In the genomic region with DNA sequence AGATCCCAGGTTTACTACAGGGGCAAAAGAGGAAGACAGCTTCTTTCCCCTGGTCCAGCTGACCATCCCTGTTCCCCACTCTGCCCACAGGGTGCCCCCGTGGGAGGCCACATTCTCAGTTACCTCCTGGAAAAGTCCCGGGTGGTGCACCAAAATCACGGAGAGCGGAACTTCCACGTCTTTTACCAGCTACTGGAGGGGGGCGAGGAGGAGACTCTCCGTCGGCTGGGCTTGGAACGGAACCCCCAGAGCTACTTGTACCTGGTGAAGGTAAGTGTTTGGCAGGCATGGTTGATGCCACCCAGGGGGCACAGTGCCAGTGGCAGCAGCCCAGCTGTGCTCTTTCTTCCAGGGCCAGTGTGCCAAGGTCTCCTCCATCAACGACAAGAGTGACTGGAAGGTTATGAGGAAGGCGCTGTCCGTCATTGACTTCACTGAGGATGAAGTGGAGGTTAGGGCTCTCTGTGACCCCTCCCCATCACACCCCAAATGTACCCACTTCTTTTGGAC, we compare ENCODE assay signal across 23 mouse cellular contexts. TPM values are rescaled to one million over a fixed set of nuclear protein-coding genes. Genes with fewer than 3 reads are reported as not detected.
DNase-seq lines count a peak whose midpoint lies in the region; ATAC-seq lines count a peak whose summit lies in the region.
"Had no signal": no experiment of that assay in that cellular context is flagged by ENCODE, and none has a peak within 500 bp of the region (broad histone marks: within the 10 kb centered on the region; RNA-seq: fewer than 3 reads in every experiment).

No protein-coding gene starts in this region.

- peak; percentile 91 for DNase-seq in heart, adult 11 months
- no peak for DNase-seq in heart, postnatal 10 days
- DNase-seq in testis, postnatal 10 days (ENCODE audit: low spot score), result peak; percentile 40
- DNase-seq in testis, postnatal 14 days (ENCODE audit: low spot score), result no peak
- DNase-seq in adrenal gland, postnatal 25 days, result peak; percentile 47
- DNase-seq in forebrain, embryonic 11.5 days (ENCODE audit: low spot score), result no peak
- DNase-seq: cerebellum, adult 11 months; cerebellum, adult 8-10 months; cerebellum, postnatal 14 days; embryo, embryonic 11 days; gastrocnemius, postnatal 36 days; heart, adult 18-20 months; kidney, adult 2 months had no signal

- H3K9me3 ChIP-seq in hindbrain, embryonic 12.5 days (replicated peaks), result no peaks in the 10 kb centered on the region
- H3K9me3 ChIP-seq in forebrain, embryonic 11.5 days (ENCODE audit: control insufficient read depth, low read length), result no peaks in the 10 kb centered on the region
- H3K9me3 ChIP-seq: embryonic facial prominence, embryonic 15.5 days; forebrain, embryonic 10.5 days; forebrain, embryonic 15.5 days; heart, embryonic 15.5 days; hindbrain, embryonic 15.5 days had no signal

- no peak overlapping the region for H3K27ac ChIP-seq in hindbrain, embryonic 12.5 days
- no peak overlapping the region for H3K27ac ChIP-seq in forebrain, embryonic 11.5 days (ENCODE audit: low read depth, low read length)
- H3K27ac ChIP-seq: embryonic facial prominence, embryonic 15.5 days; forebrain, embryonic 10.5 days; forebrain, embryonic 15.5 days; heart, embryonic 15.5 days; hindbrain, embryonic 15.5 days had no signal

- 89% methylated on average over 12 of the region's 12 CpGs for WGBS in hindbrain, embryonic 12.5 days
- 94% methylated on average over 12 of the region's 12 CpGs for WGBS in forebrain, embryonic 11.5 days

- peaks cover 12% of the 10 kb centered on the region for H3K36me3 ChIP-seq in hindbrain, embryonic 12.5 days
- H3K36me3 ChIP-seq in forebrain, embryonic 11.5 days (ENCODE audit: control insufficient read depth, insufficient read depth, low read length), result no peaks in the 10 kb centered on the region; the same call in 1 of the 2 replicates
- H3K36me3 ChIP-seq: hindbrain, embryonic 15.5 days had no signal

- ATAC-seq in hindbrain, embryonic 12.5 days (ENCODE audit: low FRiP score), result no peak
- ATAC-seq in forebrain, embryonic 11.5 days (replicated peaks; ENCODE audit: low FRiP score), result no peak
- ATAC-seq: forebrain, embryonic 15.5 days; intestine, embryonic 16.5 days had no signal

- H3K4me3 ChIP-seq in hindbrain, embryonic 12.5 days, result no peak overlapping the region
- no peak overlapping the region for H3K4me3 ChIP-seq in forebrain, embryonic 11.5 days (ENCODE audit: low read depth, low read length)
- H3K4me3 ChIP-seq: embryonic facial prominence, embryonic 15.5 days; erythroblast, embryonic 14.5 days; forebrain, embryonic 10.5 days; forebrain, embryonic 15.5 days; heart, embryonic 15.5 days; hindbrain, embryonic 15.5 days had no signal

- H3K4me2 ChIP-seq in hindbrain, embryonic 12.5 days (replicated peaks), result no peak overlapping the region
- H3K4me2 ChIP-seq in forebrain, embryonic 11.5 days (ENCODE audit: low read depth, low read length, severe bottlenecking), result no peak overlapping the region
- H3K4me2 ChIP-seq: embryonic facial prominence, embryonic 15.5 days; forebrain, embryonic 15.5 days; heart, embryonic 11.5 days; heart, embryonic 15.5 days; hindbrain, embryonic 15.5 days had no signal

- peaks cover 17% of the 10 kb centered on the region for H3K27me3 ChIP-seq in hindbrain, embryonic 12.5 days
- H3K27me3 ChIP-seq in forebrain, embryonic 11.5 days (ENCODE audit: control insufficient read depth, insufficient read depth, low read length), result peaks cover 1% of the 10 kb centered on the region; the same call in 1 of the 2 replicates
- H3K27me3 ChIP-seq: CH12.LX; embryonic facial prominence, embryonic 15.5 days; heart, embryonic 15.5 days had no signal

- intact Hi-C loops in heart, postnatal 10 days (cut with DNase I), result no loop called here

- no peak overlapping the region for H3K9ac ChIP-seq in hindbrain, embryonic 12.5 days
- H3K9ac ChIP-seq in forebrain, embryonic 11.5 days (ENCODE audit: low read length), result no peak overlapping the region
- H3K9ac ChIP-seq: embryonic facial prominence, embryonic 15.5 days; forebrain, embryonic 15.5 days; heart, embryonic 15.5 days; hindbrain, embryonic 15.5 days had no signal

- H3K4me1 ChIP-seq in hindbrain, embryonic 12.5 days, result peaks cover 14% of the 10 kb centered on the region
- H3K4me1 ChIP-seq in forebrain, embryonic 11.5 days (replicated peaks; ENCODE audit: control insufficient read depth, insufficient read depth, low read length), result peaks cover 6% of the 10 kb centered on the region; the same call in 1 of the 2 replicates

RNA-seq across cellular contexts. Expression of a gene that starts 9.8 kb away (rescaled TPM):
- total RNA-seq in heart, postnatal 10 days (2021), result 100 to 1,000 TPM; 151 to 153 TPM
- total RNA-seq in adrenal gland, postnatal 25 days (2021), result 157 and 166 TPM in 2 replicates
- 18.7 and 19.3 TPM in 2 replicates for polyA plus RNA-seq in hindbrain, embryonic 12.5 days (2016; fragmentation: Nextera tagmentation; extraction: Ambion mirVana)
- 13.8 and 15.1 TPM in 2 replicates for polyA plus RNA-seq in forebrain, embryonic 11.5 days (2014; fragmentation: Nextera tagmentation; extraction: Ambion mirVana)

RNA-seq across cellular contexts. Expression of a gene that starts 18.9 kb away (rescaled TPM):
- total RNA-seq in heart, postnatal 10 days (2021), result 100 to 1,000 TPM; 108 to 112 TPM
- total RNA-seq in adrenal gland, postnatal 25 days (2021), result 112 and 117 TPM in 2 replicates
- polyA plus RNA-seq in hindbrain, embryonic 12.5 days (2016; fragmentation: Nextera tagmentation; extraction: Ambion mirVana), result 136 and 138 TPM in 2 replicates
- polyA plus RNA-seq in forebrain, embryonic 11.5 days (2014; fragmentation: Nextera tagmentation; extraction: Ambion mirVana), result 140 and 143 TPM in 2 replicates

RNA-seq across cellular contexts. Expression of a gene that starts 29.3 kb away (rescaled TPM):
- total RNA-seq in heart, postnatal 10 days (2021), result 10 to 100 TPM; 35.4 to 37.3 TPM
- total RNA-seq in adrenal gland, postnatal 25 days (2021), result 40.6 and 61.6 TPM in 2 replicates
- 28.7 and 30.3 TPM in 2 replicates for polyA plus RNA-seq in hindbrain, embryonic 12.5 days (2016; fragmentation: Nextera tagmentation; extraction: Ambion mirVana)
- polyA plus RNA-seq in forebrain, embryonic 11.5 days (2014; fragmentation: Nextera tagmentation; extraction: Ambion mirVana), result 20.8 and 24.6 TPM in 2 replicates

Comparison
In these comparisons a context has a peak if more than half of its experiments do, and no peak if none do; other contexts are left out.
1. DNase-seq: peak in heart, adult 11 months (single experiment), testis, postnatal 10 days (single experiment) and adrenal gland, postnatal 25 days (single experiment); none in heart, postnatal 10 days (0 of 2), testis, postnatal 14 days (single experiment) and forebrain, embryonic 11.5 days (single experiment).